Mouse (Mus musculus): ENCODE results near the gene Stox1. TPM values are rescaled to one million over a fixed set of nuclear protein-coding genes. Genes with fewer than 3 reads are reported as not detected.

The Stox1 gene
- polyA plus RNA-seq, 1 experiment from 2014 or later = 4.3 TPM

DNA sequence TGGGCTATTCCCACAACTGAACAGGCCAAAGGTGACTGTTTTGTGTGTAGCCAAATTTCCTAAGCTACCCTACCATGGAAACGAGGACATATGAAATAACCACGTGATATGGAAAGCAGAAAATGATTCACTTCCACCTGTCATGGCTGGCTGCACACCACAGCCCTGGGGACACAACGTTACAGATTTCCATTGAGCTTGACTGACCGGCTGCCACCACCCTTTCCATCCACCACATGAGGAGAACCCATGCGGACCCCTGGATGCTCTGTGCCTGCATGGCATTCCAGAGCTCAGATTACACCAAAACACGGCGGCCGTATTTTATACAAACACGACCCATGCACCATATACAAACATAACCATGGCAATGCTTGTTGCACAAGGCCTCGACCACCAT, 12.5 kb downstream of the Stox1 start:
- 78% methylated on average over 10 of the region's 10 CpGs for WGBS
- Histone ChIP-seq H3K36me3 (ENCODE audit: control insufficient read depth, insufficient read depth, low read length) (no peaks in the 10 kb centered on the region), H3K4me2 (ENCODE audit: low read length) (no peak overlapping the region), H3K27ac (ENCODE audit: low read depth, low read length) (no peak overlapping the region), H3K4me3 (ENCODE audit: low read length) (no peak overlapping the region), H3K4me1 (ENCODE audit: control insufficient read depth, insufficient read depth, low read depth, low read length) (no peaks in the 10 kb centered on the region), H3K9ac (ENCODE audit: low read depth, low read length) (no peak overlapping the region), H3K27me3 (replicated peaks; ENCODE audit: control insufficient read depth, insufficient read depth, low read length) (no peaks in the 10 kb centered on the region), H3K9me3 (ENCODE audit: control insufficient read depth, low read length) (no peaks in the 10 kb centered on the region)
- ATAC-seq = no peak

DNA sequence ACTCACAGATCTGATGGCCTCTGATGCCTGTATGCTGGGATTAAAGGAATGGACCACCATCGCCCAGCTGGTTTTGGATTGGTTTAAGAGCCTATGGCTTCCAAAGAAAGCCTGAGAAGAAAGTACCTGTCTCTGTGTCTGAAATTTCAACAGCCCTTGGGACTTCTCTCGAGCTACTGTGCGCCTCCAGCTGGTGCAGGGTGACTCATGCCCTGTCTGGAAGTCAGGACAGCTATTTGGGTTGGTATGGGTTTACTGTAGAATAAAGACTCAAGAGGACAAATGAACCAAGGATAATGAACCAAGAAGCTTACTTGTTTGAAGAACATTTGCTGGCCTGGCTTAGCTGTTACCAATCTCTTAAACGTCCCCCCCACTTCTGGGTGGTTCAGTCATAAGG, 22.3 kb downstream of the Stox1 start:
- H3K4me3 ChIP-seq (ENCODE audit: low read length) = no peak overlapping the region
- WGBS = 87% methylated on average over 4 of the region's 4 CpGs
- no peaks in the 10 kb centered on the region for H3K9me3 ChIP-seq (ENCODE audit: control insufficient read depth, low read length)
- no peak overlapping the region for H3K27ac ChIP-seq (ENCODE audit: low read depth, low read length)
- H3K36me3 ChIP-seq (ENCODE audit: control insufficient read depth, insufficient read depth, low read length) = no peaks in the 10 kb centered on the region
- ATAC-seq = no peak
- no peak overlapping the region for H3K9ac ChIP-seq (ENCODE audit: low read depth, low read length)
- no peaks in the 10 kb centered on the region for H3K27me3 ChIP-seq (replicated peaks; ENCODE audit: control insufficient read depth, insufficient read depth, low read length)
- no peaks in the 10 kb centered on the region for H3K4me1 ChIP-seq (ENCODE audit: control insufficient read depth, insufficient read depth, low read depth, low read length)
- no peak overlapping the region for H3K4me2 ChIP-seq (ENCODE audit: low read length)

DNA sequence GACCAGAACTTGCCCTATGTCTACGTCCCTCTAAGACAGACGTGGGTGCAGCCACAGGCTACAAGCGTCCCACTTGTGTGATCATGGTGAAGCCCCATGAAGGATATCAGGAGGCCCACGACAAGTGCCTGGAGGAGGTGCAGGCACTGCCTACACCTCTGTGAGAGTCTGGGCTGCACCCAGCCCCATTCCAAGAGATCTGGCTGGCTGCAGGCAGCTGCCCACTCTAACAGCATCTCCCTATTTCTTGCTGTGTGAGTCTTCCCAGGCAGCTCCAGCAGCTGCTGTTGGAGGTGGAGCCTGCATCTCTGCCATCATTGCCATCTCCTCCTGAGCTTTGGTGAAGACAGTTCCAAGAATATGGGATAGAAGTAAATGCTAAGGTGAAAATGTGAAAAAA, 23.5 kb downstream of the Stox1 start:
- Histone ChIP-seq H3K9ac (ENCODE audit: low read depth, low read length) (no peak overlapping the region), H3K9me3 (ENCODE audit: control insufficient read depth, low read length) (no peaks in the 10 kb centered on the region), H3K27ac (ENCODE audit: low read depth, low read length) (no peak overlapping the region), H3K27me3 (replicated peaks; ENCODE audit: control insufficient read depth, insufficient read depth, low read length) (no peaks in the 10 kb centered on the region), H3K36me3 (ENCODE audit: control insufficient read depth, insufficient read depth, low read length) (no peaks in the 10 kb centered on the region), H3K4me1 (ENCODE audit: control insufficient read depth, insufficient read depth, low read depth, low read length) (no peaks in the 10 kb centered on the region), H3K4me2 (ENCODE audit: low read length) (no peak overlapping the region), H3K4me3 (ENCODE audit: low read length) (no peak overlapping the region)
- no peak for ATAC-seq
- WGBS = 90% methylated on average over 4 of the region's 4 CpGs

DNA sequence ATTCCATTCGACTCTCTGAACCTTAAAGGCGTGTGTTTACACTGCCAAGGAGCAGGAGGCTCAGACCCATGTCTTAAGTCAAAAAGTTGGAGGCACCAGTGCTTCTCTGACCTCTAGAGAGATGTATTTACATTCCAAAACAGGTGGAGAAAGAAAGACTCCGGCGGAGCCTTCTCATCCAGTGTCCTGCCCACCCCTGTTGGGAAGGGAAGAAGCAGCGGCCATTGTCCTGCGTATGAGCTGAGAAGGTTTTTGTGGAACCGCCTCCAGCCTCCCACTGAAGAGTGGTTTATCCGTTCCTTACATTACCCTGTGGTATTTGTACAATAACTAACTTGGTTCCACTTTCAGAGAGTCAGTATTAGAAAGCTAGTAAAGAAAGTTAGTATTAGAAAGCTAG, 33.2 kb downstream of the Stox1 start:
- no peak overlapping the region for H3K9ac ChIP-seq (ENCODE audit: low read depth, low read length)

DNA sequence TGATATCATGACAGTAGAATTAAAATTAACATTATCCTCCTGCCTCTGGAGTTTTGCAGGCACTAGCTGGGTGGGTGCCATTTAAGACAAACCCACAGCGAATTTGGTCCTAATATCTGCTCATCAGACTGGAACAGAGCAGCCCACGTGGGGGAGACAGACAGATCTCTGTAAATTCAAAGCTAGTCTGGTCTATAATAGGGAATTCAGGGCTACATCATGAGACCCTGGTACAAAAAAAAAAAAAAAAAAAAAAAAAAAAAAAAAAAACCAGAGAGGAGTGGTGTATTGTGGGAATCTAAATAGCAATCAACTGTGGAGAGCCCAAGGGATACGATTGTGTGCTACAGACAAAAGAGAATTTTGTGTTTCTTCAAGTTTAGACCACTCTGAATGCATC, 33.7 kb downstream of the Stox1 start:
- no peak for ATAC-seq
- no peak overlapping the region for H3K4me3 ChIP-seq (ENCODE audit: low read length)
- H3K27me3 ChIP-seq (replicated peaks; ENCODE audit: control insufficient read depth, insufficient read depth, low read length) = peaks cover 5% of the 10 kb centered on the region; the same call in 1 of the 2 replicates
- H3K36me3 ChIP-seq (ENCODE audit: control insufficient read depth, insufficient read depth, low read length) = no peaks in the 10 kb centered on the region
- H3K4me2 ChIP-seq (ENCODE audit: low read length) = no peak overlapping the region
- WGBS = 74% methylated on average over 3 of the region's 3 CpGs
- no peaks in the 10 kb centered on the region for H3K9me3 ChIP-seq (ENCODE audit: control insufficient read depth, low read length)
- H3K27ac ChIP-seq (ENCODE audit: low read depth, low read length) = no peak overlapping the region
- peaks cover 4% of the 10 kb centered on the region for H3K4me1 ChIP-seq (ENCODE audit: control insufficient read depth, insufficient read depth, low read depth, low read length)
- no peak overlapping the region for H3K9ac ChIP-seq (ENCODE audit: low read depth, low read length)

More for the DNA sequence above, 33.2 kb downstream of the Stox1 start:
- H3K4me3 ChIP-seq (ENCODE audit: low read length) = no peak overlapping the region
- H3K27ac ChIP-seq (ENCODE audit: low read depth, low read length) = no peak overlapping the region
- no peaks in the 10 kb centered on the region for H3K36me3 ChIP-seq (ENCODE audit: control insufficient read depth, insufficient read depth, low read length)
- H3K4me2 ChIP-seq (ENCODE audit: low read length) = no peak overlapping the region
- no peaks in the 10 kb centered on the region for H3K9me3 ChIP-seq (ENCODE audit: control insufficient read depth, low read length)
- WGBS = 54% methylated on average over 8 of the region's 8 CpGs
- no peaks in the 10 kb centered on the region for H3K4me1 ChIP-seq (ENCODE audit: control insufficient read depth, insufficient read depth, low read depth, low read length)
- peaks cover 5% of the 10 kb centered on the region; the same call in 1 of the 2 replicates for H3K27me3 ChIP-seq (replicated peaks; ENCODE audit: control insufficient read depth, insufficient read depth, low read length)
- no peak for ATAC-seq

DNA sequence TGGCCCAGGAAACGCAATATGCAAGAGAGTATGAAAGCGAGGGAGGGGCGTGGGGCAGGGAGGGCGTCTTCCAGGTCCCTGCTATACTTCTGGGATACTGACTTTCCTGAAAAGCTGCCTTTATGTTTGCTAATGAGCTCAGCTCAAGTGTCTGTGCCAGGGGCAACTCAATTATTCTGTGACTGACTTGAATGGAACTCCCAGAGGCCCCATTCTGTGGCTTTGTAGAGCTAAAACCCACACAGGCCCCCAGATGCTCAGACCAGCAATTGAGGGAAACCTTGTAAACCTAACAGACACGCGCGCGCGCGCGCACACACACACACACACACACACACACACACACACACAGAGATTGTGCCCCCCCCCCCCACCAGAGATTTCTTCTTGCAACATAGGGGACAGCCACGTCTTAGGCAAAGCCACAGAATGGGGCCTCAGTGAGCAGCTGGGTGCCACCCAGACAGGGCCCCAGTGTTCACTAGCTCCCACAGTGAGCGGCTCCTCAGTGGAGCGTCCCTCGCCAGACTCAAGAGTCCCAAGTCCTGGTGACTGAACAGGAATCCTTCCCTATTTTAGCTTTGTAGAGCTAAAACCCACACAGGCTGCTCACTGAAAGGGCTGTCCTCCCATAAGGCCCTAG, 38.8 kb downstream of the Stox1 start:
- Histone ChIP-seq H3K4me3 (ENCODE audit: low read length) (no peak overlapping the region), H3K9me3 (ENCODE audit: control insufficient read depth, low read length) (no peaks in the 10 kb centered on the region), H3K27me3 (replicated peaks; ENCODE audit: control insufficient read depth, insufficient read depth, low read length) (peaks cover 7% of the 10 kb centered on the region; the same call in 1 of the 2 replicates), H3K27ac (ENCODE audit: low read depth, low read length) (peak overlapping the region; percentile 9), H3K36me3 (ENCODE audit: control insufficient read depth, insufficient read depth, low read length) (no peaks in the 10 kb centered on the region), H3K4me2 (ENCODE audit: low read length) (peak overlapping the region; percentile 26; the same call in 1 of the 2 replicates), H3K9ac (ENCODE audit: low read depth, low read length) (0 out of 2 replicates have a peak overlapping the region, but pooled peaks have one; percentile 13), H3K4me1 (ENCODE audit: control insufficient read depth, insufficient read depth, low read depth, low read length) (peaks cover 7% of the 10 kb centered on the region)
- WGBS = 24% methylated on average over 15 of the region's 15 CpGs
- peak; percentile 92 for ATAC-seq

DNA sequence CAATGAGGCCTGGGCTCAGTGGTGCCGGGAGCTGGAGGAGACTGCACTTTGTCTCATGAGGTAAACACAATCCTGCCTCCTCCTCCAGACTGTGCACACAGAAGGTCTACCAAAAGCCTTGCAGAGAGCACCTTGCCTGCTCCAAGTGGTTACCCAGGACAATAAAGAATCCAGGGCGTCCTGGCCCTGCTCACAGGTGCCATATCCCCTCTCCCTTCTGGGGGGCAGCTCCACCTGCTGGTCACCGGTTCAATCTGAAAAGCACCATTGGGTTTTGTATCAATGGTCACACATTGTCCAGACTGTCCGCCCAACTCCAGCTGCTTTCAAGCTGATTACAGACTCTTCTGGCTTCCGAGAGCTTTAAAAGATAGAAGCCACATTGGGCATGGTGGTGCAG, 42.9 kb downstream of the Stox1 start:
- 56% methylated on average over 5 of the region's 5 CpGs for WGBS
- peaks cover 7% of the 10 kb centered on the region for H3K4me1 ChIP-seq (ENCODE audit: control insufficient read depth, insufficient read depth, low read depth, low read length)
- H3K9me3 ChIP-seq (ENCODE audit: control insufficient read depth, low read length) = no peaks in the 10 kb centered on the region; the same call in 1 of the 2 replicates
- ATAC-seq = no peak
- no peak overlapping the region for H3K27ac ChIP-seq (ENCODE audit: low read depth, low read length)
- no peak overlapping the region for H3K4me2 ChIP-seq (ENCODE audit: low read length)
- H3K36me3 ChIP-seq (ENCODE audit: control insufficient read depth, insufficient read depth, low read length) = no peaks in the 10 kb centered on the region
- no peak overlapping the region for H3K9ac ChIP-seq (ENCODE audit: low read depth, low read length)
- H3K27me3 ChIP-seq (replicated peaks; ENCODE audit: control insufficient read depth, insufficient read depth, low read length) = 0 out of 2 replicates have a peak, but pooled peaks cover 3% of the 10 kb centered on the region
- H3K4me3 ChIP-seq (ENCODE audit: low read length) = no peak overlapping the region

DNA sequence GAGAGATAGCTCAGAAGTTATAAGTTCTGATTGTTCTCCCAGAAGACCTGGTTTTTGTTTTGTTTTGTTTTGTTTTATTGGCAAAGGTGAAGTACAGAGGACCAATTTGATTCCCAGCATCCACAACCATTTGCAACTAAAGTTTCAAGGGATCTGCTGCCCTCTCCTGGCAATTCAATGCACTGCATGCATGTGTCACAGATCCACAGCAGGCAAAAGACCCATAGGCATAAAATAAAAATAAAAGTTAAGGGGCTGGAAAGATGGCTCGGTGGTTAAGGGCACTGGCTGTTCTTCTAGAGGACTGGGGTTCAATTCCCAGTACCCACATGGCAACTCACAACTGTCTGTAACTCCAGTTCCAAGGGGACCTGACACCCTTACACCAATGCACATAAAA, 46.1 kb downstream of the Stox1 start:
- H3K9ac ChIP-seq (ENCODE audit: low read depth, low read length) = no peak overlapping the region
- H3K27me3 ChIP-seq (replicated peaks; ENCODE audit: control insufficient read depth, insufficient read depth, low read length) = no peaks in the 10 kb centered on the region
- H3K4me2 ChIP-seq (ENCODE audit: low read length) = no peak overlapping the region
- H3K27ac ChIP-seq (ENCODE audit: low read depth, low read length) = no peak overlapping the region
- H3K9me3 ChIP-seq (ENCODE audit: control insufficient read depth, low read length) = no peaks in the 10 kb centered on the region; the same call in 1 of the 2 replicates
- no peak overlapping the region for H3K4me3 ChIP-seq (ENCODE audit: low read length)
- H3K36me3 ChIP-seq (ENCODE audit: control insufficient read depth, insufficient read depth, low read length) = no peaks in the 10 kb centered on the region
- no peak for ATAC-seq
- 69% methylated on average over 1 of the region's 1 CpGs for WGBS
- no peaks in the 10 kb centered on the region for H3K4me1 ChIP-seq (ENCODE audit: control insufficient read depth, insufficient read depth, low read depth, low read length)

DNA sequence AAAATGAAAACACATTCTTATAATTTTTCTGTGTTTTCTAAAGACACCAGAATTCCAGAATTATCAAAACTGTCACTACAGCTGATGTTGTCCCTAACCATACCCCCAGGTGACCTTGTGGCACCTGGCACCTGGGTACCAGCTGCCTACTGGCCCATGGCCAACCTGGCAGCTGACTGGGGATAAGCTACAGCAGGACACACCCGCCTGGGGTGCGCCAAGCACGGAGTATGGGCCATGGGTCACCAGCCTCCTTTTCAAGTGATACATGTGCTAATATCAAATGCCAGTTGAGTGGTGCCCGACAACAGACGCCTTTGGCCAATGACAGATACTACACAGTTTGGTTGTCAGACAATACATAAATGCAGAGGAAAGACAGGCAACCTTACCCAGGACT, 48.6 kb downstream of the Stox1 start:
- WGBS = 71% methylated on average over 5 of the region's 5 CpGs
- no peak overlapping the region for H3K27ac ChIP-seq (ENCODE audit: low read depth, low read length)
- no peaks in the 10 kb centered on the region for H3K27me3 ChIP-seq (replicated peaks; ENCODE audit: control insufficient read depth, insufficient read depth, low read length)
- no peak overlapping the region for H3K9ac ChIP-seq (ENCODE audit: low read depth, low read length)
- no peaks in the 10 kb centered on the region for H3K36me3 ChIP-seq (ENCODE audit: control insufficient read depth, insufficient read depth, low read length)
- ATAC-seq = no peak
- no peak overlapping the region for H3K4me3 ChIP-seq (ENCODE audit: low read length)
- H3K4me1 ChIP-seq (ENCODE audit: control insufficient read depth, insufficient read depth, low read depth, low read length) = no peaks in the 10 kb centered on the region
- no peak overlapping the region for H3K4me2 ChIP-seq (ENCODE audit: low read length)
- H3K9me3 ChIP-seq (ENCODE audit: control insufficient read depth, low read length) = no peaks in the 10 kb centered on the region; the same call in 1 of the 2 replicates
